Mouse (Mus musculus) adrenal gland, adult 8-10 months (tissue): ENCODE results near the gene Nolc1. TPM values are rescaled to one million over a fixed set of nuclear protein-coding genes. Genes with fewer than 3 reads are reported as not detected.
"Not testable (repeated sequence)": the region's sequence is repeated elsewhere in the genome, so short reads cannot be mapped to it uniquely, and the experiment has no call there.

Experiments
- DNase-seq: peaks from one replicate; pipeline ENCODE4 v3.0.0; 2022
- total RNA-seq, 4 experiments: library from RNA; stranded (reverse); gene quantifications; 2 replicates each; pipeline ENCODE4 v1.2.4; 2022

Nolc1 gene
- total RNA-seq, 4 experiments from 2014 or later = 43.3 to 47.8 (median 45.5) TPM

GRCm38 (mm10) chr19:46094144-46094543, 18.5 kb downstream of the Nolc1 start:
- DNase-seq = no peak

GRCm38 (mm10) chr19:46095291-46095690, 19.6 kb downstream of the Nolc1 start:
- DNase-seq = no peak

GRCm38 (mm10) chr19:46096396-46096795, 20.7 kb downstream of the Nolc1 start:
- DNase-seq = no peak

- no peak for DNase-seq
These were observed 23.9 kb downstream of the Nolc1 start for GRCm38 (mm10) chr19:46099561-46099960.

GRCm38 (mm10) chr19:46103437-46104186, 27.9 kb downstream of the Nolc1 start:
- peak; percentile 33 for DNase-seq

GRCm38 (mm10) chr19:46104187-46104557, 28.5 kb downstream of the Nolc1 start:
- DNase-seq = no peak

GRCm38 (mm10) chr19:46110214-46110613, 34.6 kb downstream of the Nolc1 start:
- DNase-seq = no peak

- no peak for DNase-seq
These were observed 35.1 kb downstream of the Nolc1 start for GRCm38 (mm10) chr19:46110781-46111180.

- DNase-seq = no peak
These were observed 39.0 kb downstream of the Nolc1 start for GRCm38 (mm10) chr19:46114617-46115016.

- DNase-seq = no peak
These were observed 43.8 kb downstream of the Nolc1 start for GRCm38 (mm10) chr19:46119458-46119857.

- no peak for DNase-seq
These were observed 45.2 kb downstream of the Nolc1 start for GRCm38 (mm10) chr19:46120872-46121271.

GRCm38 (mm10) chr19:46123876-46124275, 48.2 kb downstream of the Nolc1 start:
- DNase-seq = no peak

- DNase-seq = no peak
These were observed 49.0 kb downstream of the Nolc1 start for GRCm38 (mm10) chr19:46124651-46125050.

GRCm38 (mm10) chr19:46126301-46126700, 50.6 kb downstream of the Nolc1 start:
- DNase-seq = no peak

GRCm38 (mm10) chr19:46129737-46130136, 54.1 kb downstream of the Nolc1 start:
- DNase-seq = not testable (repeated sequence)

- no peak for DNase-seq
These were observed 55.6 kb downstream of the Nolc1 start for GRCm38 (mm10) chr19:46131283-46131682.

- DNase-seq = peak; percentile 69
These were observed 56.2 kb downstream of the Nolc1 start, which contains the start of gene Elovl3 for GRCm38 (mm10) chr19:46131694-46132525. Gene Elovl3, plus strand, starts transcription at chr19:46131897.

GRCm38 (mm10) chr19:46132577-46132976, 56.9 kb downstream of the Nolc1 start:
- DNase-seq = no peak

Other genes starting within 250 kb of the Nolc1 start
- 10 to 100 TPM; 19.0 to 27.7 (median 20.8) TPM for gene Armh3, start 77.4 kb upstream of the Nolc1 start, total RNA-seq
- gene Hps6, start 72.4 kb upstream of the Nolc1 start, total RNA-seq = 10 to 100 TPM; 13.0 to 25.3 (median 19.9) TPM
- gene Pprc1, start 31.0 kb upstream of the Nolc1 start, total RNA-seq = 10 to 100 TPM; 27.8 to 37.8 (median 34.3) TPM
- gene Ldb1, start 30.6 kb upstream of the Nolc1 start, total RNA-seq = 100 to 1,000 TPM in 2 of 4 experiments, 10 to 100 TPM in 2; 55.5 to 115 (median 89.6) TPM
- gene Elovl3, start 56.0 kb downstream of the Nolc1 start, total RNA-seq = 10 to 100 TPM in 2 of 4 experiments, under 1 TPM in 2; 0.28 to 43.1 (median 15.1) TPM
- gene Pitx3, start 72.5 kb downstream of the Nolc1 start, total RNA-seq = under 1 TPM in 2 of 4 experiments, not detected in 2; 0.17 to 0.35 TPM
- 100 to 1,000 TPM in 1 of 4 experiments, 10 to 100 TPM in 3; 81.0 to 101 (median 85.3) TPM for gene Gbf1, start 76.6 kb downstream of the Nolc1 start, total RNA-seq
- 10 to 100 TPM; 35.6 to 40.1 (median 37.3) TPM for gene Nfkb2, start 228.5 kb downstream of the Nolc1 start, total RNA-seq